Mouse (Mus musculus): Measurements from ENCODE around the gene Pars2. TPM values are rescaled to one million over a fixed set of nuclear protein-coding genes. Genes with fewer than 3 reads are reported as not detected.
A peak's percentile ranks its signal among the peaks of the same experiment; 100 is the strongest.

Gene Pars2
- polyA plus RNA-seq, 1 experiment from 2014 or later = 14.6 TPM

GRCm38 (mm10) chr4:106643483-106644217 is 7.2 kb upstream of the Pars2 start:
- no peak overlapping the region for H3K9ac ChIP-seq
- ATAC-seq (ENCODE audit: insufficient number of reproducible peaks, insufficient read depth, low FRiP score, low TSS enrichment, low read depth) = no peak

GRCm38 (mm10) chr4:106644218-106644610 is 6.7 kb upstream of the Pars2 start:
- WGBS = 65% methylated on average over 6 of the region's 6 CpGs
- Histone ChIP-seq H3K9me3 (no peaks in the 10 kb centered on the region), H3K4me1 (peaks cover 21% of the 10 kb centered on the region), H3K27me3 (peaks cover 21% of the 10 kb centered on the region; the same call in 1 of the 2 replicates), H3K27ac (0 out of 2 replicates have a peak overlapping the region, but pooled peaks have one; percentile 35), H3K9ac (no peak overlapping the region), H3K36me3 (no peaks in the 10 kb centered on the region), H3K4me2 (no peak overlapping the region), H3K4me3 (no peak overlapping the region)
- no peak for ATAC-seq (ENCODE audit: insufficient number of reproducible peaks, insufficient read depth, low FRiP score, low TSS enrichment, low read depth)

More at GRCm38 (mm10) chr4:106643483-106644217, 7.2 kb upstream of the Pars2 start:
- no peaks in the 10 kb centered on the region for H3K9me3 ChIP-seq
- 34% methylated on average over 8 of the region's 8 CpGs for WGBS
- H3K27ac ChIP-seq = peak overlapping the region; percentile 35; the same call in 1 of the 2 replicates
- peaks cover 19% of the 10 kb centered on the region; the same call in 1 of the 2 replicates for H3K27me3 ChIP-seq
- H3K4me3 ChIP-seq = no peak overlapping the region
- 0 out of 2 replicates have a peak overlapping the region, but pooled peaks have one; percentile 9 for H3K4me2 ChIP-seq
- no peaks in the 10 kb centered on the region for H3K36me3 ChIP-seq
- H3K4me1 ChIP-seq = peaks cover 21% of the 10 kb centered on the region

- ATAC-seq (ENCODE audit: insufficient number of reproducible peaks, insufficient read depth, low FRiP score, low TSS enrichment, low read depth) = no peak
- Histone ChIP-seq H3K4me1 (peaks cover 21% of the 10 kb centered on the region), H3K4me3 (no peak overlapping the region), H3K36me3 (no peaks in the 10 kb centered on the region), H3K9me3 (no peaks in the 10 kb centered on the region), H3K27me3 (peaks cover 21% of the 10 kb centered on the region; the same call in 1 of the 2 replicates), H3K4me2 (no peak overlapping the region), H3K9ac (no peak overlapping the region), H3K27ac (no peak overlapping the region)
- 74% methylated on average over 5 of the region's 5 CpGs for WGBS
These were observed 5.1 kb upstream of the Pars2 start for GRCm38 (mm10) chr4:106645797-106646196.

GRCm38 (mm10) chr4:106647137-106647536 is 3.7 kb upstream of the Pars2 start:
- Histone ChIP-seq H3K4me1 (peaks cover 29% of the 10 kb centered on the region), H3K9ac (no peak overlapping the region), H3K36me3 (no peaks in the 10 kb centered on the region), H3K4me2 (no peak overlapping the region), H3K27ac (no peak overlapping the region), H3K27me3 (peaks cover 21% of the 10 kb centered on the region; the same call in 1 of the 2 replicates), H3K4me3 (no peak overlapping the region), H3K9me3 (no peaks in the 10 kb centered on the region)
- 81% methylated on average over 6 of the region's 6 CpGs for WGBS
- ATAC-seq (ENCODE audit: insufficient number of reproducible peaks, insufficient read depth, low FRiP score, low TSS enrichment, low read depth) = no peak

- Histone ChIP-seq H3K27ac (no peak overlapping the region), H3K9me3 (no peaks in the 10 kb centered on the region), H3K36me3 (peaks cover 44% of the 10 kb centered on the region), H3K4me1 (peaks cover 15% of the 10 kb centered on the region), H3K27me3 (peaks cover 12% of the 10 kb centered on the region; the same call in 1 of the 2 replicates), H3K4me3 (no peak overlapping the region), H3K9ac (no peak overlapping the region), H3K4me2 (no peak overlapping the region)
- no peak for ATAC-seq (ENCODE audit: insufficient number of reproducible peaks, insufficient read depth, low FRiP score, low TSS enrichment, low read depth)
- 93% methylated on average over 3 of the region's 3 CpGs for WGBS
These were observed 1.7 kb downstream of the Pars2 start for GRCm38 (mm10) chr4:106652546-106652945.

GRCm38 (mm10) chr4:106653051-106653450 is 2.2 kb downstream of the Pars2 start:
- Histone ChIP-seq H3K4me1 (peaks cover 15% of the 10 kb centered on the region), H3K4me3 (no peak overlapping the region), H3K27ac (no peak overlapping the region), H3K9ac (no peak overlapping the region), H3K27me3 (peaks cover 9% of the 10 kb centered on the region; the same call in 1 of the 2 replicates), H3K4me2 (no peak overlapping the region), H3K9me3 (no peaks in the 10 kb centered on the region), H3K36me3 (peaks cover 47% of the 10 kb centered on the region)
- ATAC-seq (ENCODE audit: insufficient number of reproducible peaks, insufficient read depth, low FRiP score, low TSS enrichment, low read depth) = no peak
- 94% methylated on average over 15 of the region's 15 CpGs for WGBS

- no peak for ATAC-seq (ENCODE audit: insufficient number of reproducible peaks, insufficient read depth, low FRiP score, low TSS enrichment, low read depth)
- no peak overlapping the region for H3K4me3 ChIP-seq
- peaks cover 69% of the 10 kb centered on the region for H3K36me3 ChIP-seq
- 92% methylated on average over 10 of the region's 10 CpGs for WGBS
- peaks cover 15% of the 10 kb centered on the region for H3K4me1 ChIP-seq
- no peak overlapping the region for H3K4me2 ChIP-seq
- H3K9me3 ChIP-seq = no peaks in the 10 kb centered on the region
- H3K27ac ChIP-seq = no peak overlapping the region
- H3K27me3 ChIP-seq = no peaks in the 10 kb centered on the region
- no peak overlapping the region for H3K9ac ChIP-seq
These were observed 4.8 kb downstream of the Pars2 start for GRCm38 (mm10) chr4:106655681-106656080.

- WGBS = 93% methylated on average over 5 of the region's 5 CpGs
- peaks cover 99% of the 10 kb centered on the region for H3K36me3 ChIP-seq
- H3K27me3 ChIP-seq = no peaks in the 10 kb centered on the region
- H3K9ac ChIP-seq = no peak overlapping the region
- ATAC-seq (ENCODE audit: insufficient number of reproducible peaks, insufficient read depth, low FRiP score, low TSS enrichment, low read depth) = no peak
- no peaks in the 10 kb centered on the region for H3K9me3 ChIP-seq
- no peak overlapping the region for H3K27ac ChIP-seq
- no peaks in the 10 kb centered on the region for H3K4me1 ChIP-seq
- no peak overlapping the region for H3K4me3 ChIP-seq
- no peak overlapping the region for H3K4me2 ChIP-seq
These were observed 13.1 kb downstream of the Pars2 start for GRCm38 (mm10) chr4:106663956-106664470.

- 90% methylated on average over 6 of the region's 6 CpGs for WGBS
- no peak overlapping the region for H3K4me2 ChIP-seq
- no peak overlapping the region for H3K4me3 ChIP-seq
- H3K9me3 ChIP-seq = no peaks in the 10 kb centered on the region
- no peaks in the 10 kb centered on the region for H3K4me1 ChIP-seq
- H3K9ac ChIP-seq = no peak overlapping the region
- H3K27me3 ChIP-seq = no peaks in the 10 kb centered on the region
- no peak overlapping the region for H3K27ac ChIP-seq
- no peak for ATAC-seq (ENCODE audit: insufficient number of reproducible peaks, insufficient read depth, low FRiP score, low TSS enrichment, low read depth)
- H3K36me3 ChIP-seq = peaks cover 99% of the 10 kb centered on the region
These were observed 13.8 kb downstream of the Pars2 start for GRCm38 (mm10) chr4:106664697-106665096.

- Histone ChIP-seq H3K27ac (no peak overlapping the region), H3K36me3 (peaks cover 99% of the 10 kb centered on the region), H3K4me1 (no peaks in the 10 kb centered on the region), H3K4me2 (no peak overlapping the region), H3K9ac (no peak overlapping the region), H3K27me3 (no peaks in the 10 kb centered on the region), H3K9me3 (no peaks in the 10 kb centered on the region), H3K4me3 (no peak overlapping the region)
- no peak for ATAC-seq (ENCODE audit: insufficient number of reproducible peaks, insufficient read depth, low FRiP score, low TSS enrichment, low read depth)
- 96% methylated on average over 2 of the region's 2 CpGs for WGBS
These were observed 14.4 kb downstream of the Pars2 start for GRCm38 (mm10) chr4:106665269-106665668.

- Histone ChIP-seq H3K4me3 (no peak overlapping the region), H3K36me3 (peaks cover 99% of the 10 kb centered on the region), H3K4me2 (no peak overlapping the region), H3K27me3 (no peaks in the 10 kb centered on the region), H3K4me1 (no peaks in the 10 kb centered on the region), H3K9me3 (no peaks in the 10 kb centered on the region), H3K9ac (no peak overlapping the region), H3K27ac (no peak overlapping the region)
- 91% methylated on average over 10 of the region's 10 CpGs for WGBS
- ATAC-seq (ENCODE audit: insufficient number of reproducible peaks, insufficient read depth, low FRiP score, low TSS enrichment, low read depth) = no peak
These were observed 14.8 kb downstream of the Pars2 start for GRCm38 (mm10) chr4:106665673-106666072.

- Histone ChIP-seq H3K36me3 (peaks cover 99% of the 10 kb centered on the region), H3K27me3 (no peaks in the 10 kb centered on the region), H3K4me3 (no peak overlapping the region), H3K9me3 (no peaks in the 10 kb centered on the region), H3K27ac (no peak overlapping the region), H3K4me2 (no peak overlapping the region), H3K4me1 (no peaks in the 10 kb centered on the region), H3K9ac (no peak overlapping the region)
- WGBS = 79% methylated on average over 2 of the region's 2 CpGs
- no peak for ATAC-seq (ENCODE audit: insufficient number of reproducible peaks, insufficient read depth, low FRiP score, low TSS enrichment, low read depth)
These were observed 15.7 kb downstream of the Pars2 start for GRCm38 (mm10) chr4:106666546-106666945.
